Mouse (Mus musculus): ENCODE results near the gene Oprd1.

- TF ChIP-seq FLI1 (IDR thresholded peaks at IDR 0.05; ENCODE audit: low read length) (no peak), GATA1 (IDR thresholded peaks at IDR 0.05; ENCODE audit: borderline replicate concordance, low read length) (no peak)
Measured at GRCm38 (mm10) chr4:132072946-132073345, 71.3 kb downstream of the Oprd1 start.

All from megakaryocyte, embryonic 14.5 days (primary cell).